Mouse (Mus musculus) G1E (cell line): ENCODE measurements around the gene Nod1. TPM values are rescaled to one million over a fixed set of nuclear protein-coding genes. Genes with fewer than 3 reads are reported as not detected.

ENCODE experiments used
- ATAC-seq: 2 replicates; pipeline ENCODE4 v1.8.0; 2016; ENCODE audit warnings: mild to moderate bottlenecking; ENCODE audit not compliant: insufficient number of reproducible peaks, poor library complexity, low FRiP score, severe bottlenecking; ENCODE audit errors: extremely low read depth
- DNase-seq: peaks from one replicate; pipeline ENCODE4 v3.0.0; 2012; ENCODE audit warnings: low spot score
- H3K27me3 ChIP-seq: 2 replicates; pipeline ENCODE4 v1.6.1; 2012; ENCODE audit warnings: mild to moderate bottlenecking, low read length, inconsistent platforms; ENCODE audit not compliant: insufficient read depth
- H3K36me3 ChIP-seq: replicated peaks from 2 replicates; pipeline ENCODE3; 2012; ENCODE audit warnings: mild to moderate bottlenecking, inconsistent platforms
- H3K4me1 ChIP-seq: 2 replicates; pipeline ENCODE4 v1.6.1; 2012; ENCODE audit warnings: low read depth, low read length, inconsistent platforms, mixed read lengths; ENCODE audit not compliant: insufficient read depth
- H3K4me3 ChIP-seq: 2 replicates; pipeline ENCODE4 v1.5.1; 2012; ENCODE audit warnings: low read depth, mild to moderate bottlenecking, inconsistent platforms, low read length, moderate library complexity, mixed read lengths
- H3K9me3 ChIP-seq: replicated peaks from 2 replicates; pipeline ENCODE4 v1.6.1; 2012; ENCODE audit warnings: inconsistent platforms
- CTCF ChIP-seq: IDR thresholded peaks from 2 replicates; pipeline ENCODE4 v1.5.1; 2012; ENCODE audit warnings: low read depth, low read length, inconsistent platforms, mixed read lengths
- GATA1 ChIP-seq: IDR thresholded peaks from 2 replicates; pipeline ENCODE4 v1.6.1; 2012; ENCODE audit warnings: borderline replicate concordance, low read length, inconsistent platforms, mixed read lengths
- GATA2 ChIP-seq: IDR thresholded peaks from 2 replicates; pipeline ENCODE4 v1.6.1; 2012; ENCODE audit warnings: low read depth, low read length, inconsistent platforms, borderline replicate concordance
- POLR2AphosphoS5 ChIP-seq: IDR thresholded peaks from 2 replicates; pipeline ENCODE4 v1.6.1; 2012; ENCODE audit warnings: low read depth, low read length, inconsistent platforms; ENCODE audit not compliant: insufficient replicate concordance
- TAL1 ChIP-seq: conservative IDR thresholded peaks from 2 replicates; pipeline ENCODE4 v1.6.1; 2012; ENCODE audit warnings: low read depth, low read length, inconsistent platforms, mixed read lengths
- polyA plus RNA-seq: library from polyadenylated mRNA; stranded (reverse); fragments of >175 nt; gene quantifications from 2 replicates; pipeline ENCODE4 v1.2.3, GENCODE M21; 2012
- total RNA-seq, 2 experiments: library from RNA; stranded (forward) in 1 of 2; stranded (reverse) in 1 of 2; fragments of 200-1000 nt in 1 of 2; fragments of >200 nt in 1 of 2; fragmentation: Nextera tagmentation in 1 of 2; gene quantifications; 2 replicates each; pipeline ENCODE4 v1.2.3; 2014 to 2017

Gene Nod1
- total and polyA plus RNA-seq, 3 experiments: 0.03 to 0.11 TPM; not detected in 1

GRCm38 (mm10) chr6:54946241-54946953, 26.0 kb downstream of the Nod1 start:
- no peak for TF ChIP-seq GATA2
- TF ChIP-seq CTCF: no peak
- TF ChIP-seq TAL1: no peak
- no peak for TF ChIP-seq GATA1
- no peak for TF ChIP-seq POLR2AphosphoS5
- no peaks in the 10 kb centered on the region for H3K36me3 ChIP-seq
- no peak overlapping the region for H3K4me3 ChIP-seq
- ATAC-seq (no peak), DNase-seq (no peak)
- no peaks in the 10 kb centered on the region for H3K9me3 ChIP-seq
- H3K4me1 ChIP-seq: no peaks in the 10 kb centered on the region
- H3K27me3 ChIP-seq: peaks cover 20% of the 10 kb centered on the region

- no peaks in the 10 kb centered on the region for H3K36me3 ChIP-seq
- no peaks in the 10 kb centered on the region for H3K4me1 ChIP-seq
- H3K9me3 ChIP-seq: no peaks in the 10 kb centered on the region
- no peak for TF ChIP-seq GATA2
- no peak for TF ChIP-seq TAL1
- no peak for TF ChIP-seq GATA1
- TF ChIP-seq POLR2AphosphoS5: no peak
- TF ChIP-seq CTCF: no peak
- H3K27me3 ChIP-seq: peaks cover 19% of the 10 kb centered on the region
- no peak for DNase-seq
- H3K4me3 ChIP-seq: no peak overlapping the region
- ATAC-seq: no peak
These were observed 27.9 kb downstream of the Nod1 start for GRCm38 (mm10) chr6:54944551-54944950.

- no peaks in the 10 kb centered on the region for H3K4me1 ChIP-seq
- TF ChIP-seq TAL1 (no peak), CTCF (no peak), POLR2AphosphoS5 (no peak), GATA1 (no peak), GATA2 (no peak)
- no peaks in the 10 kb centered on the region for H3K36me3 ChIP-seq
- no peak for DNase-seq
- H3K4me3 ChIP-seq: no peak overlapping the region
- no peak for ATAC-seq
- H3K27me3 ChIP-seq: peaks cover 15% of the 10 kb centered on the region
- H3K9me3 ChIP-seq: no peaks in the 10 kb centered on the region
These were observed 28.7 kb downstream of the Nod1 start for GRCm38 (mm10) chr6:54943753-54944152.

GRCm38 (mm10) chr6:54943292-54943691, 29.1 kb downstream of the Nod1 start:
- Histone ChIP-seq H3K4me1 (no peaks in the 10 kb centered on the region), H3K36me3 (no peaks in the 10 kb centered on the region), H3K4me3 (no peak overlapping the region), H3K27me3 (peaks cover 15% of the 10 kb centered on the region), H3K9me3 (no peaks in the 10 kb centered on the region)
- no peak for TF ChIP-seq TAL1
- no peak for TF ChIP-seq CTCF
- no peak for TF ChIP-seq GATA2
- TF ChIP-seq POLR2AphosphoS5: no peak
- TF ChIP-seq GATA1: no peak
- no peak for ATAC-seq
- DNase-seq: no peak

- H3K9me3 ChIP-seq: no peaks in the 10 kb centered on the region
- no peak overlapping the region for H3K4me3 ChIP-seq
- no peaks in the 10 kb centered on the region for H3K4me1 ChIP-seq
- no peaks in the 10 kb centered on the region for H3K36me3 ChIP-seq
- ATAC-seq (no peak), DNase-seq (no peak)
- TF ChIP-seq CTCF (no peak), GATA1 (no peak)
- H3K27me3 ChIP-seq: peaks cover 7% of the 10 kb centered on the region; the same call in 1 of the 2 replicates
These were observed 31.3 kb downstream of the Nod1 start for GRCm38 (mm10) chr6:54941149-54941548.

- no peaks in the 10 kb centered on the region for H3K36me3 ChIP-seq
- no peaks in the 10 kb centered on the region for H3K9me3 ChIP-seq
- TF ChIP-seq POLR2AphosphoS5: no peak
- no peak for TF ChIP-seq TAL1
- no peak for TF ChIP-seq CTCF
- no peak for TF ChIP-seq GATA1
- TF ChIP-seq GATA2: no peak
- H3K4me3 ChIP-seq: no peak overlapping the region
- peaks cover 7% of the 10 kb centered on the region; the same call in 1 of the 2 replicates for H3K27me3 ChIP-seq
- DNase-seq (no peak), ATAC-seq (no peak)
- H3K4me1 ChIP-seq: no peaks in the 10 kb centered on the region
These were observed 32.3 kb downstream of the Nod1 start for GRCm38 (mm10) chr6:54940126-54940525.

GRCm38 (mm10) chr6:54939631-54940030, 32.8 kb downstream of the Nod1 start:
- no peak overlapping the region for H3K4me3 ChIP-seq
- H3K36me3 ChIP-seq: no peaks in the 10 kb centered on the region
- peaks cover 6% of the 10 kb centered on the region; the same call in 1 of the 2 replicates for H3K27me3 ChIP-seq
- no peak for ATAC-seq
- H3K4me1 ChIP-seq: no peaks in the 10 kb centered on the region
- no peaks in the 10 kb centered on the region for H3K9me3 ChIP-seq
- DNase-seq: no peak
- no peak for TF ChIP-seq TAL1
- no peak for TF ChIP-seq POLR2AphosphoS5
- no peak for TF ChIP-seq GATA2
- TF ChIP-seq GATA1: no peak
- TF ChIP-seq CTCF: no peak
